In genomic region chr16:92327911-92328310, GRCm38 (mm10) we compare ENCODE assay signal across 18 mouse cellular contexts. TPM values are rescaled to one million over a fixed set of nuclear protein-coding genes. Genes with fewer than 3 reads are reported as not detected.
A peak's percentile ranks its signal among the peaks of the same experiment; 100 is the strongest.
DNase-seq lines count a peak whose midpoint lies in the region; ATAC-seq lines count a peak whose summit lies in the region.
"Had no signal": no experiment of that assay in that cellular context is flagged by ENCODE, and none has a peak within 500 bp of the region (broad histone marks: within the 10 kb centered on the region; RNA-seq: fewer than 3 reads in every experiment).

No protein-coding gene starts in this region.

- peak; percentile 83 for ATAC-seq in cerebellum, adult (ENCODE audit: insufficient number of reproducible peaks, low FRiP score, low TSS enrichment)
- ATAC-seq: CD4-positive, CD25-positive, alpha-beta regulatory T cell, adult 4 months; intestine, postnatal 0 days had no signal

- DNase-seq in cerebellum, postnatal 4 days (ENCODE audit: low spot score in 2 of 2) = no peak
- DNase-seq in cerebellum, adult 11-12 months = peak; percentile 82
- DNase-seq in cerebellum, adult 9-10 months = peak; percentile 84
- peak; percentile 70 to 77 for DNase-seq in cerebellum, postnatal 25 days
- no peak for DNase-seq in T-cell, adult 2 months (ENCODE audit: low spot score)
- no peak for DNase-seq in thymus, adult 18-20 months
- DNase-seq in layer of hippocampus, postnatal 14 days (ENCODE audit: low spot score in 2 of 2) = no peak
- DNase-seq: adrenal gland, postnatal 10 days; B cell, adult 2 months; gastrocnemius, postnatal 25 days; kidney, adult 8-10 months had no signal

RNA-seq across cellular contexts. Expression of gene Fam243, which starts 6.7 kb away (rescaled TPM):
- not detected for total RNA-seq in layer of hippocampus, postnatal 14 days (2021)
- total RNA-seq: adrenal gland, postnatal 10 days; gastrocnemius, postnatal 25 days; granulocyte monocyte progenitor cell, adult 5-6 weeks had no signal

RNA-seq across cellular contexts. Expression of gene Smim11, which starts 26.8 kb away (rescaled TPM):
- 10 to 100 TPM; 12.9 to 17.9 TPM for total RNA-seq in layer of hippocampus, postnatal 14 days (2021)

RNA-seq across cellular contexts. Expression of gene Kcne1, which starts 31.4 kb away (rescaled TPM):
- total RNA-seq in layer of hippocampus, postnatal 14 days (2021) = not detected
- total RNA-seq: adrenal gland, postnatal 10 days; gastrocnemius, postnatal 25 days; granulocyte monocyte progenitor cell, adult 5-6 weeks had no signal

RNA-seq across cellular contexts. Expression of gene Kcne2, which starts 35.7 kb away (rescaled TPM):
- total RNA-seq in layer of hippocampus, postnatal 14 days (2021) = 1 to 10 TPM in 1 of 2 experiments, under 1 TPM in 1; 0.52 to 7.6 TPM
- total RNA-seq: adrenal gland, postnatal 10 days; adrenal gland, postnatal 4 days; gastrocnemius, postnatal 25 days; granulocyte monocyte progenitor cell, adult 5-6 weeks; heart, adult 8-10 months; heart, postnatal 25 days had no signal

Comparison
In these comparisons a context has a peak if more than half of its experiments do, and no peak if none do; other contexts are left out.
1. DNase-seq: peak in cerebellum, adult 11-12 months (single experiment), cerebellum, adult 9-10 months (single experiment) and cerebellum, postnatal 25 days (2 of 2); none in cerebellum, postnatal 4 days (0 of 2), T-cell, adult 2 months (single experiment), thymus, adult 18-20 months (0 of 2) and layer of hippocampus, postnatal 14 days (0 of 2).